Mouse (Mus musculus) forebrain, embryonic 16.5 days (tissue): Measurements from ENCODE around the gene Mrtfb. TPM values are rescaled to one million over a fixed set of nuclear protein-coding genes. Genes with fewer than 3 reads are reported as not detected.

Experiments used
- ATAC-seq: fragments of 200-750 bp; cut with Nextera tagmentation; 2 replicates; pipeline ENCODE4 v1.8.0; 2017; ENCODE audit warnings: mild to moderate bottlenecking, moderate library complexity
- H3K27ac ChIP-seq: fragments of 300-500 bp; sonication (generic); 2 replicates; pipeline ENCODE4 v1.5.1; 2014; ENCODE audit warnings: low read length, control low read depth
- H3K27me3 ChIP-seq: fragments of 300-500 bp; sonication (generic); replicated peaks from 2 replicates; pipeline ENCODE4 v1.6.1; 2014; ENCODE audit warnings: low read length; ENCODE audit not compliant: control insufficient read depth, insufficient read depth
- H3K36me3 ChIP-seq: fragments of 300-500 bp; sonication (generic); 2 replicates; pipeline ENCODE4 v1.6.1; 2014; ENCODE audit not compliant: control insufficient read depth, insufficient read depth
- H3K4me1 ChIP-seq: fragments of 300-500 bp; sonication (generic); replicated peaks from 2 replicates; pipeline ENCODE4 v1.6.1; 2014; ENCODE audit warnings: low read length; ENCODE audit not compliant: control insufficient read depth, insufficient read depth
- H3K4me2 ChIP-seq: fragments of 300-500 bp; sonication (generic); 2 replicates; pipeline ENCODE4 v1.6.1; 2014; ENCODE audit warnings: mild to moderate bottlenecking, low read length, control low read depth
- H3K4me3 ChIP-seq: fragments of 300-500 bp; sonication (generic); replicated peaks from 2 replicates; pipeline ENCODE4 v1.5.1; 2014; ENCODE audit warnings: mild to moderate bottlenecking, low read length, control low read depth
- H3K9ac ChIP-seq: fragments of 300-500 bp; sonication (generic); replicated peaks from 2 replicates; pipeline ENCODE4 v1.6.1; 2014; ENCODE audit warnings: low read depth, low read length, control low read depth
- H3K9me3 ChIP-seq: fragments of 300-500 bp; sonication (generic); 2 replicates; pipeline ENCODE4 v1.6.1; 2016; ENCODE audit warnings: low read length; ENCODE audit not compliant: control insufficient read depth
- WGBS: fragments of 180-500 bp; shearing (Covaris S2); extraction: QIAGEN DNeasy Blood & Tissue Kit; methylation state at CpG from one replicate; pipeline ENCODE4 v1.1.7; 2014; 5-methylcytosine and 5-hydroxymethylcytosine counted together
- polyA plus RNA-seq: library from polyadenylated mRNA; unstranded; fragments of >200 nt; fragmentation: Nextera tagmentation; extraction: Ambion mirVana; gene quantifications from 2 replicates; pipeline ENCODE4 v1.2.1, GENCODE M21; 2015

The Mrtfb gene
- polyA plus RNA-seq, 1 experiment from 2014 or later, result 16.4 TPM

- Histone ChIP-seq H3K4me2 (no peak overlapping the region), H3K4me3 (no peak overlapping the region), H3K9me3 (no peaks in the 10 kb centered on the region), H3K36me3 (no peaks in the 10 kb centered on the region), H3K4me1 (no peaks in the 10 kb centered on the region), H3K27me3 (no peaks in the 10 kb centered on the region), H3K27ac (no peak overlapping the region), H3K9ac (no peak overlapping the region)
- 86% methylated on average over 4 of the region's 4 CpGs for WGBS
- ATAC-seq, result no peak
These were observed 17.2 kb upstream of the Mrtfb start for GRCm38 (mm10) chr16:13239039-13239438.

- no peak overlapping the region for H3K9ac ChIP-seq
- H3K27ac ChIP-seq, result no peak overlapping the region
- no peaks in the 10 kb centered on the region for H3K27me3 ChIP-seq
- no peaks in the 10 kb centered on the region for H3K4me1 ChIP-seq
- 76% methylated on average over 2 of the region's 2 CpGs for WGBS
- H3K36me3 ChIP-seq, result no peaks in the 10 kb centered on the region
- no peak overlapping the region for H3K4me2 ChIP-seq
- H3K4me3 ChIP-seq, result no peak overlapping the region
- no peaks in the 10 kb centered on the region for H3K9me3 ChIP-seq
- no peak for ATAC-seq
These were observed 16.7 kb upstream of the Mrtfb start for GRCm38 (mm10) chr16:13239544-13239943.

- H3K4me2 ChIP-seq, result no peak overlapping the region
- no peak overlapping the region for H3K9ac ChIP-seq
- 81% methylated on average over 7 of the region's 7 CpGs for WGBS
- no peak for ATAC-seq
- no peaks in the 10 kb centered on the region for H3K4me1 ChIP-seq
- H3K36me3 ChIP-seq, result no peaks in the 10 kb centered on the region
- H3K4me3 ChIP-seq, result no peak overlapping the region
- no peaks in the 10 kb centered on the region for H3K27me3 ChIP-seq
- H3K27ac ChIP-seq, result no peak overlapping the region
- no peaks in the 10 kb centered on the region for H3K9me3 ChIP-seq
These were observed 16.0 kb upstream of the Mrtfb start for GRCm38 (mm10) chr16:13240326-13240725.

- Histone ChIP-seq H3K9me3 (no peaks in the 10 kb centered on the region), H3K27me3 (no peaks in the 10 kb centered on the region), H3K4me1 (no peaks in the 10 kb centered on the region), H3K36me3 (no peaks in the 10 kb centered on the region), H3K4me3 (no peak overlapping the region), H3K27ac (no peak overlapping the region), H3K4me2 (no peak overlapping the region), H3K9ac (no peak overlapping the region)
- WGBS, result 15% methylated on average over 4 of the region's 4 CpGs
- no peak for ATAC-seq
These were observed 10.6 kb upstream of the Mrtfb start for GRCm38 (mm10) chr16:13245658-13246057.

GRCm38 (mm10) chr16:13246855-13247254 is 9.4 kb upstream of the Mrtfb start:
- Histone ChIP-seq H3K27ac (no peak overlapping the region), H3K9ac (no peak overlapping the region), H3K4me3 (no peak overlapping the region), H3K27me3 (no peaks in the 10 kb centered on the region), H3K4me1 (no peaks in the 10 kb centered on the region), H3K4me2 (no peak overlapping the region), H3K36me3 (no peaks in the 10 kb centered on the region), H3K9me3 (no peaks in the 10 kb centered on the region)
- WGBS, result 77% methylated on average over 3 of the region's 3 CpGs
- ATAC-seq, result no peak

- no peak overlapping the region for H3K4me2 ChIP-seq
- no peaks in the 10 kb centered on the region for H3K36me3 ChIP-seq
- no peaks in the 10 kb centered on the region for H3K4me1 ChIP-seq
- H3K27ac ChIP-seq, result no peak overlapping the region
- WGBS, result 80% methylated on average over 5 of the region's 5 CpGs
- no peak overlapping the region for H3K9ac ChIP-seq
- no peaks in the 10 kb centered on the region for H3K27me3 ChIP-seq
- H3K4me3 ChIP-seq, result no peak overlapping the region
- no peaks in the 10 kb centered on the region for H3K9me3 ChIP-seq
- no peak for ATAC-seq
These were observed 6.2 kb upstream of the Mrtfb start for GRCm38 (mm10) chr16:13250061-13250460.

- Histone ChIP-seq H3K4me2 (peak overlapping the region; percentile 72), H3K36me3 (no peaks in the 10 kb centered on the region), H3K4me1 (peaks cover 14% of the 10 kb centered on the region), H3K9ac (peak overlapping the region; percentile 94), H3K27me3 (no peaks in the 10 kb centered on the region), H3K9me3 (no peaks in the 10 kb centered on the region), H3K27ac (peak overlapping the region; percentile 42), H3K4me3 (peak overlapping the region; percentile 72)
- 4% methylated on average over 62 of the region's 64 CpGs for WGBS
- peak; percentile 83 for ATAC-seq
These were observed 616 bp downstream of the Mrtfb start for GRCm38 (mm10) chr16:13256667-13257527.

- Histone ChIP-seq H3K9me3 (no peaks in the 10 kb centered on the region), H3K4me1 (peaks cover 14% of the 10 kb centered on the region), H3K36me3 (no peaks in the 10 kb centered on the region), H3K4me3 (no peak overlapping the region; the same call in none of the 2 replicates), H3K27ac (no peak overlapping the region), H3K9ac (no peak overlapping the region), H3K27me3 (no peaks in the 10 kb centered on the region), H3K4me2 (peak overlapping the region; percentile 72)
- ATAC-seq, result no peak
- 27% methylated on average over 5 of the region's 5 CpGs for WGBS
These were observed 1.2 kb downstream of the Mrtfb start for GRCm38 (mm10) chr16:13257528-13257835.

- no peak overlapping the region for H3K9ac ChIP-seq
- no peak overlapping the region for H3K4me3 ChIP-seq
- no peaks in the 10 kb centered on the region for H3K9me3 ChIP-seq
- H3K36me3 ChIP-seq, result no peaks in the 10 kb centered on the region
- no peaks in the 10 kb centered on the region for H3K27me3 ChIP-seq
- no peak overlapping the region for H3K4me2 ChIP-seq
- H3K27ac ChIP-seq, result no peak overlapping the region
- WGBS, result 87% methylated on average over 2 of the region's 2 CpGs
- H3K4me1 ChIP-seq, result peaks cover 14% of the 10 kb centered on the region
- ATAC-seq, result no peak
These were observed 2.7 kb downstream of the Mrtfb start for GRCm38 (mm10) chr16:13259026-13259425.
